Mouse (Mus musculus) forebrain, embryonic 16.5 days (tissue): ENCODE measurements at regions not wholly inside any gene's neighbourhood (a gene's known extent, or its start where the extent isn't known, plus 50 kb on each side); places are given as distances from the start of the nearest gene placed in this dataset.
A peak's percentile ranks its signal among the peaks of the same experiment; 100 is the strongest.

Source experiments
- ATAC-seq: fragments of 200-750 bp; cut with Nextera tagmentation; 2 replicates; pipeline ENCODE4 v1.8.0; 2017; ENCODE audit warnings: mild to moderate bottlenecking, moderate library complexity
- H3K27ac ChIP-seq: fragments of 300-500 bp; sonication (generic); 2 replicates; pipeline ENCODE4 v1.5.1; 2014; ENCODE audit warnings: low read length, control low read depth
- H3K27me3 ChIP-seq: fragments of 300-500 bp; sonication (generic); replicated peaks from 2 replicates; pipeline ENCODE4 v1.6.1; 2014; ENCODE audit warnings: low read length; ENCODE audit not compliant: control insufficient read depth, insufficient read depth
- H3K36me3 ChIP-seq: fragments of 300-500 bp; sonication (generic); 2 replicates; pipeline ENCODE4 v1.6.1; 2014; ENCODE audit not compliant: control insufficient read depth, insufficient read depth
- H3K4me1 ChIP-seq: fragments of 300-500 bp; sonication (generic); replicated peaks from 2 replicates; pipeline ENCODE4 v1.6.1; 2014; ENCODE audit warnings: low read length; ENCODE audit not compliant: control insufficient read depth, insufficient read depth
- H3K4me2 ChIP-seq: fragments of 300-500 bp; sonication (generic); 2 replicates; pipeline ENCODE4 v1.6.1; 2014; ENCODE audit warnings: mild to moderate bottlenecking, low read length, control low read depth
- H3K4me3 ChIP-seq: fragments of 300-500 bp; sonication (generic); replicated peaks from 2 replicates; pipeline ENCODE4 v1.5.1; 2014; ENCODE audit warnings: mild to moderate bottlenecking, low read length, control low read depth
- H3K9ac ChIP-seq: fragments of 300-500 bp; sonication (generic); replicated peaks from 2 replicates; pipeline ENCODE4 v1.6.1; 2014; ENCODE audit warnings: low read depth, low read length, control low read depth
- H3K9me3 ChIP-seq: fragments of 300-500 bp; sonication (generic); 2 replicates; pipeline ENCODE4 v1.6.1; 2016; ENCODE audit warnings: low read length; ENCODE audit not compliant: control insufficient read depth
- WGBS: fragments of 180-500 bp; shearing (Covaris S2); extraction: QIAGEN DNeasy Blood & Tissue Kit; methylation state at CpG from one replicate; pipeline ENCODE4 v1.1.7; 2014; 5-methylcytosine and 5-hydroxymethylcytosine counted together

DNA sequence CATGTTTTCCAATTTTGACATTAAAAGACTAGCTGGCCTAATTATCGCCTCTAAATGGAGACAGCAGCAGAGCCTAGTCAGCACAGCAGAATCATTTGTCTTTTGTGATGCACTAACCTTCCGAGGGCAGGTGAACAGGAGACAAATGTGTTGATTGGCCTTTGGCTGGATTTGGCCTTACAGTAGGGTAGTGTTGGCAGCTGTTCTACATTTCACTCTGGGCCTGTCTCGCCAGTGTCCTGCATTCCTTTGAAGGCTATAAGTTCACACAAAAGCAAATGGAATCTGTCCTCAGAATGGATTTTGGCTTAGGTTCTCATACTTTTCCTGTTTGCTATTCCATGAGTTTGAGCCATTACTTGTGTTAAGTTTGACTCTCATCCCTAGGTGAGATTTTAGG, 297.9 kb downstream of the C1d start:
- no peak for ATAC-seq
- no peak overlapping the region for H3K27ac ChIP-seq
- no peaks in the 10 kb centered on the region for H3K9me3 ChIP-seq
- no peak overlapping the region for H3K4me2 ChIP-seq
- H3K9ac ChIP-seq: no peak overlapping the region
- WGBS: 57% methylated on average over 3 of the region's 3 CpGs
- no peak overlapping the region for H3K4me3 ChIP-seq
- H3K4me1 ChIP-seq: no peaks in the 10 kb centered on the region
- no peaks in the 10 kb centered on the region for H3K36me3 ChIP-seq
- H3K27me3 ChIP-seq: no peaks in the 10 kb centered on the region

DNA sequence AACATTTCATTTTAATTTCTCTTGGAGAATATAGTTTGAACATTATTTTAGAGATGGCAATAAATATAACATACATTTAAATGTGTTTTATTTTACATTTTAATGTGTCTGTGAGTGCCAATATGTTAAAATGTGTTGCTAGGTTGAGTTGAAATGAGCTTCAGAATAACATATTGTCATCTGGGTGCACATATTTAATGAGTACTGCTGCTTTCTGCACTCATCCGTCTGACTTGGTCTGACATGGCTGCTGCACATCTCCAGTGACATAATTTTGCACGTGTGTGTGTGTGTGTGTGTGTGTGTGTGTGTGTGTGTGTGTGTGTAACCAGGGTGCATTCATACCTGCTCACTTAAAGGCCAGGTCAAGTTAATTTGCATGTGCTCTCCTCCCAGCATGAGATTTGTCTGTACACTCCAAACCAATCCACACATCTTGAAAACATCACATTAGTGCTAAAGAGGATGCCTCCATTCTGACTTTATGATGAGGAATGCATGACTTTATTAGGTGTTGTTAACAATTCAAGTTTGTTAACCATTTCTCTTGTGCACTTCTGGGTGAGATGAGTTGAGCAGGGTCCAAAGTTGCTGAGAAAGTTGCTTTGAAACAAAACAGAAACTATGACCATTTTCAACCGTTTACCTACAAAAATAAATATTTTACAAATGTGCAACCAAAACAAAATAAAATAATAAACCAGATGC, 334.6 kb downstream of the C1d start:
- Histone ChIP-seq H3K27ac (no peak overlapping the region), H3K36me3 (no peaks in the 10 kb centered on the region), H3K9ac (no peak overlapping the region), H3K9me3 (no peaks in the 10 kb centered on the region), H3K27me3 (no peaks in the 10 kb centered on the region), H3K4me1 (no peaks in the 10 kb centered on the region), H3K4me2 (no peak overlapping the region), H3K4me3 (no peak overlapping the region)
- peak; percentile 80 for ATAC-seq
- 48% methylated on average over 3 of the region's 3 CpGs for WGBS

DNA sequence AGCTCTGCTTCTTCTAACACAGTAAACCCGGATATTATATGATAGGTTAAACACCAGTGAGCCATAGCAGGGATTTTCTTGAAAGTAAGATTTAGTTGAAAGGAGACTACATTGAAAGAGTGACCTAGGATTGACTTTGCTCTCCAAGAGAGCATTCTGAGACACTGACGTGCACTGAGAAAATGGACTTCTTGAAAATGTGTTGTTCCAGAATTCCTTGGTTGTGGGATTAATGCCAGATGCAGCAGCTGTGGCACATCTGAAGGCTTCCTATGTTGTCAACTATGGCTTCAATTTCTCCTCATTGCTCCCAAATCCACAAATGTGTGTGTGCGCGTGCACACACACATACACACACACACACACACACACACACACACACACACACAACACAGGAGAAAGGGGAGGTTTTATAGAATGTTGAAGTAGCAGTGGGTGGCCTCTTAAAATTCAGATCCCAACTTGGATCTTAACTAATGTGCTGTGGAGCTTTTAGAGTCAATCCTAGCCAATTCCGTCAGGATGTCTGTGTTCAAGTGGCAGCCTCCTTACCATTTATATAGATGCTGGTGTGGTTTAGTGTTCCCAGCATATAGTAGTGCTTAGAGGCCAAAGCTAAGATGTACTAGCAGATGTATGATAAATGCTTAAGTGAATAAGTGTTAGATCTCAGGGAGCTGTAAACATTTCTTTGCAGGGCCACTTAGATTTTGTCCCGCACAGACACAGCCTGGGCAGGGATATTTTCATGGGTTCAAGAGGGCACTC, 346.5 kb downstream of the C1d start:
- H3K9ac ChIP-seq: no peak overlapping the region
- no peak for ATAC-seq

GRCm38 (mm10) chr11:17620462-17621248, 333.0 kb downstream of the Etaa1 start:
- WGBS: 87% methylated on average over 3 of the region's 3 CpGs
- no peak overlapping the region for H3K4me2 ChIP-seq
- H3K36me3 ChIP-seq: no peaks in the 10 kb centered on the region
- no peaks in the 10 kb centered on the region for H3K9me3 ChIP-seq
- no peak for ATAC-seq
- H3K27me3 ChIP-seq: no peaks in the 10 kb centered on the region
- no peak overlapping the region for H3K4me3 ChIP-seq
- no peaks in the 10 kb centered on the region for H3K4me1 ChIP-seq
- no peak overlapping the region for H3K27ac ChIP-seq
- no peak overlapping the region for H3K9ac ChIP-seq

More for the DNA sequence above, 346.5 kb downstream of the C1d start:
- Histone ChIP-seq H3K4me2 (no peak overlapping the region), H3K9me3 (no peaks in the 10 kb centered on the region), H3K4me1 (no peaks in the 10 kb centered on the region), H3K36me3 (no peaks in the 10 kb centered on the region), H3K27me3 (no peaks in the 10 kb centered on the region), H3K27ac (no peak overlapping the region), H3K4me3 (no peak overlapping the region)
- WGBS: 83% methylated on average over 6 of the region's 6 CpGs

- Histone ChIP-seq H3K9me3 (no peaks in the 10 kb centered on the region), H3K27ac (no peak overlapping the region), H3K4me3 (no peak overlapping the region), H3K36me3 (no peaks in the 10 kb centered on the region), H3K4me2 (no peak overlapping the region), H3K27me3 (no peaks in the 10 kb centered on the region), H3K4me1 (no peaks in the 10 kb centered on the region), H3K9ac (no peak overlapping the region)
- 83% methylated on average over 2 of the region's 2 CpGs for WGBS
- ATAC-seq: no peak
Observed at GRCm38 (mm10) chr11:17629541-17630171, 324.0 kb downstream of the Etaa1 start.

- no peak for ATAC-seq
Observed at GRCm38 (mm10) chr11:17630172-17630553, 323.5 kb downstream of the Etaa1 start.

DNA sequence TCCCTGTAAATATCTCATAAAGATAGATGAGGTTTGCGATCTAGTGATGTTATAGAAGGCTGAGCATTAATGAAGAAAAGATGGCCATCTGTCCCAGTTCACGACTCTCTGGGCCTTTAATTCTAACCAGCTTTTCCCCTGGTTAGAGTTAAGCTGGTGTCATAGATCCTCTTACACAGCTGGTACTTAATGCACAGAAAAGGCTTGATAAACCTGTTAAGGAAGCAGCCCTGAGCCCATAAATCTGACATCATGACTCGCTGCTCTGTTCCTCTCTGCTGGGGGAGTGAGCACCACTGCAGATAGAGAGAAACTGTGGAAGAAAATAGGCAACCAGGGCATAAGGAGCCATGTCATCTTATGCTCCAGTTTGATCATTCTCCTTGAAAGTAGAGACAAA, 316.5 kb downstream of the Etaa1 start:
- H3K4me2 ChIP-seq: no peak overlapping the region
- no peak overlapping the region for H3K4me3 ChIP-seq
- no peaks in the 10 kb centered on the region for H3K27me3 ChIP-seq
- no peak for ATAC-seq
- H3K27ac ChIP-seq: no peak overlapping the region
- 81% methylated on average over 3 of the region's 3 CpGs for WGBS
- H3K36me3 ChIP-seq: no peaks in the 10 kb centered on the region
- no peaks in the 10 kb centered on the region for H3K9me3 ChIP-seq
- H3K4me1 ChIP-seq: no peaks in the 10 kb centered on the region
- H3K9ac ChIP-seq: no peak overlapping the region

More at GRCm38 (mm10) chr11:17630172-17630553, 323.5 kb downstream of the Etaa1 start:
- H3K36me3 ChIP-seq: no peaks in the 10 kb centered on the region
- H3K4me3 ChIP-seq: no peak overlapping the region
- no peak overlapping the region for H3K9ac ChIP-seq
- no peaks in the 10 kb centered on the region for H3K4me1 ChIP-seq
- WGBS: no CpG with 5 or more reads among the region's 1 CpGs
- H3K9me3 ChIP-seq: no peaks in the 10 kb centered on the region
- H3K27me3 ChIP-seq: no peaks in the 10 kb centered on the region
- no peak overlapping the region for H3K27ac ChIP-seq
- H3K4me2 ChIP-seq: no peak overlapping the region

DNA sequence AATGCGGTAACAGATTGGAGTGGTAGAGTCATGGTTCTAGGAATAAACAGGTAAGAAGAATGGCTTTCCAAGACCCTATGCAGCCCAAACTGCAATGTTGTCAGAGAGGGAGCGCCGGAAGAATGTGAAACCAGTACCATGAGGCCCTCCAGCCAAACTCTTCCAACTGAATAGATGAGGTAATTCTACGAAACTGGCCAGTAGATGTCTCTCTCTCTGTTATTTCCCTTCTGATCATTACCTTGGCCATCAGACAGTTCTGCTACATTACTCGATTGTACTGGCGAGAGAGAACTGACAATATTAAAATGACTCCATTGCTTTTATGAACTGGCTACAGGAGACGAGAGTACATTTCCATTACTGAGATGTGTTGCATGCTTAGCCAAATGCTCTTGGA, 313.8 kb downstream of the Etaa1 start:
- H3K4me3 ChIP-seq: no peak overlapping the region
- no peak overlapping the region for H3K27ac ChIP-seq
- no peaks in the 10 kb centered on the region for H3K9me3 ChIP-seq
- 71% methylated on average over 7 of the region's 7 CpGs for WGBS
- H3K4me2 ChIP-seq: no peak overlapping the region
- no peak for ATAC-seq
- H3K27me3 ChIP-seq: no peaks in the 10 kb centered on the region
- H3K9ac ChIP-seq: no peak overlapping the region
- no peaks in the 10 kb centered on the region for H3K4me1 ChIP-seq
- H3K36me3 ChIP-seq: no peaks in the 10 kb centered on the region

DNA sequence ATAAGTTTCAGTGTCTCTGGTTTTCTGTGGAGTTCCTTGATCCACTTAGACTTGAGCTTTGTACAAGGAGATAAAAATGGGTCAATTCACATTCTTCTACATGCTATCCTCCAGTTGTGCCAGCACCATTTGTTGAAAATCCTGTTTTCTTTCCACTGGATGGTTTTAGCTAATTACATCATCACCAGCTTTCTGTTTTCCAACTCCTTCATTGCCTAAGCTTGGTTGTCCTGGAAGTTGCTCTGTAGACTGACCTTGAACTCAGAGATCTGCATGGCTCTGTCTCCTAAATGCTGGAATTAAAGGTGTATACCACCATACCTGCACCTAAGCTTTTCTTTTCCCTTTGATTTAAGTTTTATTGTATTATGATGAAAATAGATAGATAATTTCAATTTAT, 306.2 kb downstream of the Etaa1 start:
- no peak for ATAC-seq
- Histone ChIP-seq H3K27ac (no peak overlapping the region), H3K4me2 (no peak overlapping the region), H3K4me1 (no peaks in the 10 kb centered on the region), H3K36me3 (no peaks in the 10 kb centered on the region), H3K4me3 (no peak overlapping the region), H3K27me3 (no peaks in the 10 kb centered on the region), H3K9me3 (no peaks in the 10 kb centered on the region), H3K9ac (no peak overlapping the region)
